ENCODE assay signal across 9 mouse cellular contexts in genomic region chr7:145112146-145112830, GRCm38 (mm10).
DNase-seq lines count a peak whose midpoint lies in the region; ATAC-seq and TF ChIP-seq lines count a peak whose summit lies in the region.
"Had no signal": no experiment of that assay in that cellular context is flagged by ENCODE, and none has a peak within 500 bp of the region (broad histone marks: within the 10 kb centered on the region; RNA-seq: fewer than 3 reads in every experiment).

No protein-coding gene starts in this region.

- H3K4me1 ChIP-seq in kidney, embryonic 15.5 days: peaks cover 59% of the 10 kb centered on the region
- H3K4me1 ChIP-seq in embryonic facial prominence, embryonic 14.5 days (ENCODE audit: control insufficient read depth, insufficient read depth, low read length): peaks cover 20% of the 10 kb centered on the region
- H3K4me1 ChIP-seq in liver, postnatal 0 days (ENCODE audit: insufficient read depth): peaks cover 14% of the 10 kb centered on the region
- H3K4me1 ChIP-seq: midbrain, embryonic 15.5 days had no signal

- no peaks in the 10 kb centered on the region for H3K9me3 ChIP-seq in kidney, embryonic 15.5 days (replicated peaks)
- H3K9me3 ChIP-seq in embryonic facial prominence, embryonic 14.5 days (ENCODE audit: control insufficient read depth, low read length): no peaks in the 10 kb centered on the region
- no peaks in the 10 kb centered on the region for H3K9me3 ChIP-seq in liver, postnatal 0 days (ENCODE audit: low read length)
- H3K9me3 ChIP-seq: midbrain, embryonic 15.5 days had no signal

- no peak for DNase-seq in kidney, postnatal 36 days
- peak; percentile 54 for DNase-seq in CD4-positive, CD25-positive, alpha-beta regulatory T cell, adult 2 months (ENCODE audit: low read depth, low spot score)
- DNase-seq in embryonic facial prominence, embryonic 14.5 days (ENCODE audit: low spot score): no peak
- DNase-seq in liver, postnatal 0 days: peak; percentile 22
- DNase-seq in retina, postnatal 1 day: no peak
- DNase-seq in c-Kit-positive CD71-positive TER-119-positive erythroid progenitor cells, embryonic 14.5 days (ENCODE audit: low spot score): no peak
- DNase-seq in urinary bladder, postnatal 25 days (ENCODE audit: low spot score): no peak

- no peaks in the 10 kb centered on the region for H3K36me3 ChIP-seq in kidney, embryonic 15.5 days
- no peaks in the 10 kb centered on the region for H3K36me3 ChIP-seq in embryonic facial prominence, embryonic 14.5 days (ENCODE audit: control insufficient read depth, insufficient read depth, low read length)
- no peaks in the 10 kb centered on the region for H3K36me3 ChIP-seq in liver, postnatal 0 days (replicated peaks; ENCODE audit: insufficient read depth, low read length)
- H3K36me3 ChIP-seq: midbrain, embryonic 15.5 days had no signal

- H3K4me2 ChIP-seq in kidney, embryonic 15.5 days: peak overlapping the region; percentile 51; the same call in 1 of the 2 replicates
- H3K4me2 ChIP-seq in embryonic facial prominence, embryonic 14.5 days (ENCODE audit: low read depth, low read length): peak overlapping the region; percentile 34; the same call in 1 of the 2 replicates
- peak overlapping the region; percentile 60 for H3K4me2 ChIP-seq in liver, postnatal 0 days (ENCODE audit: low read depth, low read length)
- H3K4me2 ChIP-seq: midbrain, embryonic 15.5 days had no signal

- TF ChIP-seq EP300 in liver, postnatal 0 days (IDR thresholded peaks at IDR 0.05; ENCODE audit: low read depth): no peak

- H3K4me3 ChIP-seq in kidney, embryonic 15.5 days (replicated peaks): no peak overlapping the region
- no peak overlapping the region for H3K4me3 ChIP-seq in embryonic facial prominence, embryonic 14.5 days (ENCODE audit: low read depth, low read length)
- H3K4me3 ChIP-seq in liver, postnatal 0 days (ENCODE audit: low read depth, low read length): no peak overlapping the region
- H3K4me3 ChIP-seq: midbrain, embryonic 15.5 days had no signal

- H3K27me3 ChIP-seq in kidney, embryonic 15.5 days: no peaks in the 10 kb centered on the region
- H3K27me3 ChIP-seq in embryonic facial prominence, embryonic 14.5 days (replicated peaks; ENCODE audit: control insufficient read depth, insufficient read depth, low read length): no peaks in the 10 kb centered on the region
- H3K27me3 ChIP-seq in liver, postnatal 0 days (ENCODE audit: insufficient read depth, low read length): no peaks in the 10 kb centered on the region
- H3K27me3 ChIP-seq: midbrain, embryonic 15.5 days had no signal

- peak overlapping the region; percentile 96 for H3K27ac ChIP-seq in kidney, embryonic 15.5 days
- peak overlapping the region; percentile 85 for H3K27ac ChIP-seq in embryonic facial prominence, embryonic 14.5 days (replicated peaks; ENCODE audit: low read depth, low read length)
- H3K27ac ChIP-seq in liver, postnatal 0 days (ENCODE audit: low read depth): peak overlapping the region; percentile 84

- H3K9ac ChIP-seq in kidney, embryonic 15.5 days: no peak overlapping the region
- H3K9ac ChIP-seq in embryonic facial prominence, embryonic 14.5 days (ENCODE audit: low read depth, low read length): no peak overlapping the region
- no peak overlapping the region for H3K9ac ChIP-seq in liver, postnatal 0 days (replicated peaks)
- H3K9ac ChIP-seq: midbrain, embryonic 15.5 days had no signal

- no peak for TF ChIP-seq CTCF in liver, postnatal 0 days (IDR thresholded peaks at IDR 0.05; ENCODE audit: low read depth)

- ATAC-seq in kidney, embryonic 15.5 days (replicated peaks; ENCODE audit: low FRiP score): no peak
- no peak for ATAC-seq in embryonic facial prominence, embryonic 14.5 days (ENCODE audit: low read depth)
- peak; percentile 22; the same call in 1 of the 2 replicates for ATAC-seq in liver, postnatal 0 days

Comparison
In these comparisons a context has a peak if more than half of its experiments do, and no peak if none do; other contexts are left out.
1. DNase-seq: peak in CD4-positive, CD25-positive, alpha-beta regulatory T cell, adult 2 months (single experiment) and liver, postnatal 0 days (single experiment); none in kidney, postnatal 36 days (0 of 2), embryonic facial prominence, embryonic 14.5 days (single experiment), retina, postnatal 1 day (single experiment), c-Kit-positive CD71-positive TER-119-positive erythroid progenitor cells, embryonic 14.5 days (single experiment) and urinary bladder, postnatal 25 days (single experiment).
2. Peak in every context shown above with its lines, with median percentiles within 50 percentile points of each other: H3K27ac ChIP-seq and H3K4me2 ChIP-seq.